Mouse (Mus musculus): ENCODE data around the gene Vwa3b.

DNA sequence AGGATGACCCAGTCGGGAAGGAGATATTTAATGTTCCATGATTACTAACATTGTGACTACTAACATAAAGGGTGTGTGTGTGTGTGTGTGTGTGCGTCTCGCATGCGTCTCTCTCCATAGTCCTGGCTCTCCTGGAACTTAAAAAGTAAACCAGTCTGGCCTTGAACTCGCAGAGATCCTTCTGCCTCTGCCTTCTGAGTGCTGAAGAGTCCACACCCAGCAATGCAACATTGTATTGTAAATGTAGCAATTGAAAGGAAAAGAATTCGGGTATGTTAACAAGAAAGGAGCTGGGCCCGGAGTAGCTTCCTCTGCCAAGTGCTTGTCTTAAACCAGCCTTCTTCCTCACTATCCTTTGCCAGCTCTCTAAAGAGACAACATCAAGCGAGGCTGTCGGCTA lies 186.0 kb downstream of the Vwa3b start:
- no peak for TF ChIP-seq CTCF (IDR thresholded peaks at IDR 0.05; ENCODE audit: extremely low read depth, insufficient read length, insufficient replicate concordance, low read depth, low read length)
- TF ChIP-seq POLR2A (IDR thresholded peaks at IDR 0.05; ENCODE audit: low read depth, low read length) = no peak
